Mouse (Mus musculus) embryonic fibroblast, embryonic 13.5 days (primary cell): ENCODE data around the gene Epb41l5.

ENCODE experiments used
- CTCF ChIP-seq: IDR thresholded peaks from 2 replicates; pipeline ENCODE4 v1.5.1; 2011; ENCODE audit warnings: mild to moderate bottlenecking, control low read depth, low read length, moderate library complexity, borderline replicate concordance; ENCODE audit not compliant: insufficient read depth
- POLR2A ChIP-seq: IDR thresholded peaks from 2 replicates; pipeline ENCODE4 v1.6.1; 2011; ENCODE audit warnings: low read depth, mild to moderate bottlenecking, control low read depth, low read length, moderate library complexity

GRCm38 (mm10) chr1:119540836-119541557 lies 107.8 kb downstream of the Epb41l5 start:
- TF ChIP-seq CTCF: no peak
- TF ChIP-seq POLR2A: no peak
